Mouse (Mus musculus): ENCODE measurements around the gene Stx5a. TPM values are rescaled to one million over a fixed set of nuclear protein-coding genes. Genes with fewer than 3 reads are reported as not detected.

The Stx5a gene
- polyA plus RNA-seq, 1 experiment = 32.9 TPM

GRCm38 (mm10) chr19:8721378-8721777, 19.8 kb upstream of the Stx5a start:
- Histone ChIP-seq H3K4me3 (ENCODE audit: insufficient read depth, poor library complexity, severe bottlenecking) (peak overlapping the region; percentile 93), H3K79me2 (ENCODE audit: control insufficient read depth, insufficient read depth) (peaks cover 93% of the 10 kb centered on the region), H3K27me3 (ENCODE audit: control insufficient read depth, insufficient read depth, insufficient read length) (no peaks in the 10 kb centered on the region), H3ac (ENCODE audit: control insufficient read depth, insufficient read length, low read depth) (no peak overlapping the region), H3K79me3 (ENCODE audit: low read depth) (peaks cover 72% of the 10 kb centered on the region), H3K36me3 (ENCODE audit: control insufficient read depth, insufficient read depth) (peaks cover 32% of the 10 kb centered on the region)
- no peak for TF ChIP-seq MYOG (IDR thresholded peaks at IDR 0.05; ENCODE audit: control insufficient read depth, extremely low read depth, insufficient read length)
- no peak for TF ChIP-seq CEBPB (IDR thresholded peaks at IDR 0.05; ENCODE audit: low read depth)
- TF ChIP-seq USF1 (IDR thresholded peaks at IDR 0.05; ENCODE audit: low read depth) = no peak
- no peak for TF ChIP-seq CTCF (IDR thresholded peaks at IDR 0.05; ENCODE audit: control insufficient read depth, insufficient read depth, insufficient read length)
- no peak for TF ChIP-seq MYOD1 (IDR thresholded peaks at IDR 0.05; ENCODE audit: control insufficient read depth, insufficient read length, low read depth)
- no peak for TF ChIP-seq MAX (IDR thresholded peaks at IDR 0.05)
- no peak for TF ChIP-seq FOSL1 (IDR thresholded peaks at IDR 0.05; ENCODE audit: insufficient read depth, low read length, poor library complexity, severe bottlenecking)

GRCm38 (mm10) chr19:8722021-8722420, 19.2 kb upstream of the Stx5a start:
- H3K79me3 ChIP-seq (ENCODE audit: low read depth) = peaks cover 68% of the 10 kb centered on the region
- H3ac ChIP-seq (ENCODE audit: control insufficient read depth, insufficient read length, low read depth) = peak overlapping the region; percentile 88
- TF ChIP-seq MAX (IDR thresholded peaks at IDR 0.05) = no peak
- no peak for TF ChIP-seq FOSL1 (IDR thresholded peaks at IDR 0.05; ENCODE audit: insufficient read depth, low read length, poor library complexity, severe bottlenecking)
- no peak for TF ChIP-seq MYOG (IDR thresholded peaks at IDR 0.05; ENCODE audit: control insufficient read depth, extremely low read depth, insufficient read length)
- no peak for TF ChIP-seq CEBPB (IDR thresholded peaks at IDR 0.05; ENCODE audit: low read depth)
- peak; percentile 42 for TF ChIP-seq USF1 (IDR thresholded peaks at IDR 0.05; ENCODE audit: low read depth)
- no peak for TF ChIP-seq MYOD1 (IDR thresholded peaks at IDR 0.05; ENCODE audit: control insufficient read depth, insufficient read length, low read depth)
- peaks cover 91% of the 10 kb centered on the region for H3K79me2 ChIP-seq (ENCODE audit: control insufficient read depth, insufficient read depth)
- peaks cover 38% of the 10 kb centered on the region for H3K36me3 ChIP-seq (ENCODE audit: control insufficient read depth, insufficient read depth)
- no peaks in the 10 kb centered on the region for H3K27me3 ChIP-seq (ENCODE audit: control insufficient read depth, insufficient read depth, insufficient read length)
- H3K4me3 ChIP-seq (ENCODE audit: insufficient read depth, poor library complexity, severe bottlenecking) = peak overlapping the region; percentile 93

- H3K27me3 ChIP-seq (ENCODE audit: control insufficient read depth, insufficient read depth, insufficient read length) = no peaks in the 10 kb centered on the region
- H3K79me2 ChIP-seq (ENCODE audit: control insufficient read depth, insufficient read depth) = peaks cover 86% of the 10 kb centered on the region
- TF ChIP-seq MYOD1 (IDR thresholded peaks at IDR 0.05; ENCODE audit: control insufficient read depth, insufficient read length, low read depth) = no peak
- no peak for TF ChIP-seq FOSL1 (IDR thresholded peaks at IDR 0.05; ENCODE audit: insufficient read depth, low read length, poor library complexity, severe bottlenecking)
- TF ChIP-seq CTCF (IDR thresholded peaks at IDR 0.05; ENCODE audit: control insufficient read depth, insufficient read depth, insufficient read length) = no peak
- TF ChIP-seq USF1 (IDR thresholded peaks at IDR 0.05; ENCODE audit: low read depth) = no peak
- no peak for TF ChIP-seq CEBPB (IDR thresholded peaks at IDR 0.05; ENCODE audit: low read depth)
- H3K36me3 ChIP-seq (ENCODE audit: control insufficient read depth, insufficient read depth) = peaks cover 38% of the 10 kb centered on the region
- H3K4me3 ChIP-seq (ENCODE audit: insufficient read depth, poor library complexity, severe bottlenecking) = peak overlapping the region; percentile 93
- H3K79me3 ChIP-seq (ENCODE audit: low read depth) = peaks cover 63% of the 10 kb centered on the region
- H3ac ChIP-seq (ENCODE audit: control insufficient read depth, insufficient read length, low read depth) = peak overlapping the region; percentile 88
Observed at GRCm38 (mm10) chr19:8722559-8722906, 18.7 kb upstream of the Stx5a start.

DNA sequence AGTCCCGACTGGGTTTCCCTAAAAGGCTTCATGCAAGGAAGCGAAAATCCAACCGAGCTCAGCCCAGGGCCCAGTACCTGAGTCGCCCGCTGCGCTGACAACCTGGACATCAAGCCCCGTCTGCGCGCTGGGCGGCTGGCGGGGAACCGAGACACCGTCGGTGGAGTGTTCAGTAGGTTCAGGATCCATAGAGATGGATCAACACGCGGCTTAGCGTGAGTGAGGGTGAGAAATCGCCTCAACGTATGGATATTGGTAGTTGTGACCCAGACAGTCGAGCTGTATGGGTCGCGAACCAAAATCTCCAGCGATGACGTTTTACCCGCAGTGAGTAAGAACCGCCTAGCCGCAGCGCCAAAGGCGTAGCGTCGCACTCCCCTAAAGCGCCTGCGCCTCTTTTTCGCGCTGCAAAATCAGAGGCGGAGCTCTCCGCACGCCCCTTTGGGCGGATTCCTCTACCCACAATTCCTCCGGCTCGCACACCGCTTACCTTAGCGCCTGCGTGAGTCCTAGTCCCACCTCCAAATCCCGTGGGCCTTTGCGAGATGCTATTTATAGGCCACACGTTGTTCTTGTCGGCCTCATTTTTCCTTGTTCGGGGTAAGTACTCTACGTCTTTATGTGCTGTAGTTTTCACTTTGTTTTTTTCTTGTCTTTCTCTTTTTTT, 18.2 kb upstream of the Stx5a start, which contains the start of gene Slc3a2:
TSS of gene Slc3a2 (minus strand) at position 463 of the 667 bp plus-strand sequence.
- TF ChIP-seq MAX (IDR thresholded peaks at IDR 0.05) = peak; percentile 86
- TF ChIP-seq FOSL1 (IDR thresholded peaks at IDR 0.05; ENCODE audit: insufficient read depth, low read length, poor library complexity, severe bottlenecking) = no peak
- Histone ChIP-seq H3K79me3 (ENCODE audit: low read depth) (peaks cover 59% of the 10 kb centered on the region), H3K79me2 (ENCODE audit: control insufficient read depth, insufficient read depth) (peaks cover 81% of the 10 kb centered on the region)

DNA sequence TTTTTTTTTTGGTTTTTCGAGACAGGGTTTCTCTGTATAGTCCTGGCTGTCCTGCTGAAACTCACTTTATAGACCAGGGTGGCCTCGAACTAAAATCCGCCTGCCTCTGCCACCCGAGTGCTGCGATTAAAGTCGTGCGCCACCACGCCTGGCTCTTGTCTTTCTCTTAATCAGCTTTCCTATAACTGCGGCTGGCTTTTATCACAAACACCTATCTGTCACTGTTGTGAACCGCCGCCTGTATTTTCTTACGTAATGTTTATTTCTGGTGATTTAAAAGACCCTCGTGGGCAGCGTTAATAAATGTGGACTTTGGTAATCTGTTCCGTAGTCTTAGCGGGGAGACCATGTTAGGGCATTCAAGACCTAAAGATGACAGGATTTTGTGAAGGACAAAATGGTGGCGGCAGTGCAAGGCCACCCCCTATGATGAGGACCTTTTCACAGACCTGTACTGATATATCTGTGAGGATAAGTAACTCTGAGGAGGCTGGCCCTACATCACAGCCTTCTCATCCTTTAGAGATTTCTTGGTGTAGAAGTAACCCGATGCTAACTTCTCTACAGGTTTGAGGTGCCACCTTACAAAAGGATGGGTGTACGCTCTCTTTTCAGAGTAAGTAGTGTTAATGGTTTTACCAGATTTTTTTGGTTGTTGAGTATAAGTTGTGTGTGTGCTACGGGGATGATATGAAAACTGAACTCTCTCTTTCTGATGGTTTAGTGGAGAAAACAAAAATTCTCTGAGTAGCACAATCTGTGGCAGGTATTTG, 17.5 kb upstream of the Stx5a start:
- H3K79me2 ChIP-seq (ENCODE audit: control insufficient read depth, insufficient read depth) = peaks cover 74% of the 10 kb centered on the region
- no peaks in the 10 kb centered on the region for H3K27me3 ChIP-seq (ENCODE audit: control insufficient read depth, insufficient read depth, insufficient read length)
- peaks cover 38% of the 10 kb centered on the region for H3K36me3 ChIP-seq (ENCODE audit: control insufficient read depth, insufficient read depth)
- TF ChIP-seq CEBPB (IDR thresholded peaks at IDR 0.05; ENCODE audit: low read depth) = no peak
- TF ChIP-seq USF1 (IDR thresholded peaks at IDR 0.05; ENCODE audit: low read depth) = no peak
- no peak for TF ChIP-seq CTCF (IDR thresholded peaks at IDR 0.05; ENCODE audit: control insufficient read depth, insufficient read depth, insufficient read length)
- TF ChIP-seq MYOG (IDR thresholded peaks at IDR 0.05; ENCODE audit: control insufficient read depth, extremely low read depth, insufficient read length) = no peak
- TF ChIP-seq MYOD1 (IDR thresholded peaks at IDR 0.05; ENCODE audit: control insufficient read depth, insufficient read length, low read depth) = no peak
- TF ChIP-seq MAX (IDR thresholded peaks at IDR 0.05) = no peak
- TF ChIP-seq FOSL1 (IDR thresholded peaks at IDR 0.05; ENCODE audit: insufficient read depth, low read length, poor library complexity, severe bottlenecking) = no peak
- H3ac ChIP-seq (ENCODE audit: control insufficient read depth, insufficient read length, low read depth) = peak overlapping the region; percentile 94
- peak overlapping the region; percentile 93 for H3K4me3 ChIP-seq (ENCODE audit: insufficient read depth, poor library complexity, severe bottlenecking)
- peaks cover 54% of the 10 kb centered on the region for H3K79me3 ChIP-seq (ENCODE audit: low read depth)

More for the DNA sequence above, 18.2 kb upstream of the Stx5a start, which contains the start of gene Slc3a2:
- peak within 1 kb of the TSS; percentile 94 for H3ac ChIP-seq (ENCODE audit: control insufficient read depth, insufficient read length, low read depth)
- no peaks in the 10 kb centered on the region for H3K27me3 ChIP-seq (ENCODE audit: control insufficient read depth, insufficient read depth, insufficient read length)
- peak within 1 kb of the TSS; percentile 93 for H3K4me3 ChIP-seq (ENCODE audit: insufficient read depth, poor library complexity, severe bottlenecking)
- peaks cover 38% of the 10 kb centered on the region for H3K36me3 ChIP-seq (ENCODE audit: control insufficient read depth, insufficient read depth)
